Comparison of ENCODE assay signal across 8 mouse cellular contexts in genomic region chr6:29527361-29528164, GRCm38 (mm10). TPM values are rescaled to one million over a fixed set of nuclear protein-coding genes. Genes with fewer than 3 reads are reported as not detected.
DNase-seq lines count a peak whose midpoint lies in the region; ATAC-seq and TF ChIP-seq lines count a peak whose summit lies in the region.

No protein-coding gene starts in this region.

- TF ChIP-seq CTCF in left cerebral cortex, adult 2 months (IDR thresholded peaks at IDR 0.05) = no peak

- H3K4me3 ChIP-seq in left cerebral cortex, adult 2 months = peak overlapping the region; percentile 48
- peak overlapping the region; percentile 70 for H3K4me3 ChIP-seq in embryonic facial prominence, embryonic 10.5 days
- peak overlapping the region; percentile 66 for H3K4me3 ChIP-seq in intestine, embryonic 16.5 days (ENCODE audit: low read length)
- H3K4me3 ChIP-seq in neural tube, embryonic 11.5 days (ENCODE audit: low read depth, low read length) = peak overlapping the region; percentile 54; the same call in 1 of the 2 replicates

- no peak for DNase-seq in left cerebral cortex, adult 2 months (ENCODE audit: extremely low spot score in 1 of 2, low spot score in 2 of 2)
- no peak for DNase-seq in left cerebral cortex, postnatal 4 days
- peak; percentile 40 for DNase-seq in embryonic facial prominence, embryonic 10.5 days (ENCODE audit: low spot score)
- DNase-seq in neural tube, embryonic 11.5 days (ENCODE audit: low spot score) = no peak
- no peak for DNase-seq in cerebellum, adult 11-12 months
- no peak for DNase-seq in left cerebral cortex, adult 11 months (ENCODE audit: low spot score)
- no peak for DNase-seq in right cerebral cortex, postnatal 14 days

- H3K36me3 ChIP-seq in embryonic facial prominence, embryonic 10.5 days (replicated peaks) = no peaks in the 10 kb centered on the region
- no peaks in the 10 kb centered on the region for H3K36me3 ChIP-seq in intestine, embryonic 16.5 days (ENCODE audit: control insufficient read depth, insufficient read depth, low read length)
- no peaks in the 10 kb centered on the region for H3K36me3 ChIP-seq in neural tube, embryonic 11.5 days (ENCODE audit: control insufficient read depth, insufficient read depth, low read length)

- peak overlapping the region; percentile 68; the same call in 1 of the 2 replicates for H3K9ac ChIP-seq in intestine, embryonic 16.5 days (ENCODE audit: low read depth, low read length)
- no peak overlapping the region for H3K9ac ChIP-seq in neural tube, embryonic 11.5 days (ENCODE audit: low read length)

- H3K4me2 ChIP-seq in intestine, embryonic 16.5 days (ENCODE audit: low read depth, low read length) = peak overlapping the region; percentile 99
- peak overlapping the region; percentile 95 for H3K4me2 ChIP-seq in neural tube, embryonic 11.5 days (ENCODE audit: low read depth)

- H3K27me3 ChIP-seq in embryonic facial prominence, embryonic 10.5 days (replicated peaks; ENCODE audit: low read depth, poor library complexity, severe bottlenecking) = peaks cover 86% of the 10 kb centered on the region
- peaks cover 15% of the 10 kb centered on the region for H3K27me3 ChIP-seq in intestine, embryonic 16.5 days (replicated peaks; ENCODE audit: control insufficient read depth, insufficient read depth, low read length)
- peaks cover 49% of the 10 kb centered on the region for H3K27me3 ChIP-seq in neural tube, embryonic 11.5 days (ENCODE audit: control insufficient read depth, insufficient read depth, low read length)

- peaks cover 37% of the 10 kb centered on the region for H3K4me1 ChIP-seq in embryonic facial prominence, embryonic 10.5 days
- peaks cover 36% of the 10 kb centered on the region for H3K4me1 ChIP-seq in intestine, embryonic 16.5 days (ENCODE audit: control insufficient read depth, insufficient read depth, low read length)
- H3K4me1 ChIP-seq in neural tube, embryonic 11.5 days (ENCODE audit: control insufficient read depth, insufficient read depth, low read length) = peaks cover 7% of the 10 kb centered on the region; the same call in 1 of the 2 replicates

- ATAC-seq in intestine, embryonic 16.5 days = peak; percentile 74
- ATAC-seq in neural tube, embryonic 11.5 days (ENCODE audit: insufficient read depth, low FRiP score, low TSS enrichment) = no peak

- 5% methylated on average over 34 of the region's 34 CpGs for WGBS in embryonic facial prominence, embryonic 10.5 days
- WGBS in intestine, embryonic 16.5 days = 6% methylated on average over 34 of the region's 34 CpGs
- 3% methylated on average over 34 of the region's 34 CpGs for WGBS in neural tube, embryonic 11.5 days

- H3K27ac ChIP-seq in left cerebral cortex, adult 2 months = no peak overlapping the region
- no peak overlapping the region for H3K27ac ChIP-seq in embryonic facial prominence, embryonic 10.5 days (replicated peaks)
- H3K27ac ChIP-seq in intestine, embryonic 16.5 days (ENCODE audit: low read length) = no peak overlapping the region
- no peak overlapping the region for H3K27ac ChIP-seq in neural tube, embryonic 11.5 days (ENCODE audit: low read depth, low read length)

- H3K9me3 ChIP-seq in embryonic facial prominence, embryonic 10.5 days = no peaks in the 10 kb centered on the region
- H3K9me3 ChIP-seq in intestine, embryonic 16.5 days (ENCODE audit: control insufficient read depth, low read length) = no peaks in the 10 kb centered on the region
- no peaks in the 10 kb centered on the region for H3K9me3 ChIP-seq in neural tube, embryonic 11.5 days (ENCODE audit: control insufficient read depth, low read length)

- intact Hi-C loops in left cerebral cortex, adult 2 months (cut with DNase I) = no loop called here
- intact Hi-C loops in left cerebral cortex, postnatal 4 days (cut with DNase I) = loop anchor here (10.0 kb wide), 1 partner anchor 133 kb away; the partner anchor contains the start of gene Ccdc136

RNA-seq across cellular contexts. Expression of gene Irf5, which starts 1.1 kb away (rescaled TPM):
- total RNA-seq in left cerebral cortex, adult 2 months (2021) = 1 to 10 TPM; 4.0 to 4.4 TPM
- total RNA-seq in left cerebral cortex, postnatal 4 days (2021) = 1 to 10 TPM; 1.1 to 2.1 TPM
- 2.3 and 2.7 TPM in 2 replicates for polyA plus RNA-seq in embryonic facial prominence, embryonic 10.5 days (2016; fragmentation: Nextera tagmentation; extraction: Ambion mirVana)
- 7.4 and 8.5 TPM in 2 replicates for polyA plus RNA-seq in intestine, embryonic 16.5 days (2015; fragmentation: Nextera tagmentation; extraction: Ambion mirVana)
- 1.5 and 2.2 TPM in 2 replicates for polyA plus RNA-seq in neural tube, embryonic 11.5 days (2014; fragmentation: Nextera tagmentation; extraction: Ambion mirVana)

RNA-seq across cellular contexts. Expression of gene Kcp, which starts 19.8 kb away (rescaled TPM):
- total RNA-seq in left cerebral cortex, adult 2 months (2021) = 1 to 10 TPM; 1.1 to 2.2 TPM
- 10 to 100 TPM; 20.6 to 23.8 TPM for total RNA-seq in left cerebral cortex, postnatal 4 days (2021)
- polyA plus RNA-seq in embryonic facial prominence, embryonic 10.5 days (2016; fragmentation: Nextera tagmentation; extraction: Ambion mirVana) = 18.5 and 21.2 TPM in 2 replicates
- polyA plus RNA-seq in intestine, embryonic 16.5 days (2015; fragmentation: Nextera tagmentation; extraction: Ambion mirVana) = 10.9 and 12.0 TPM in 2 replicates
- polyA plus RNA-seq in neural tube, embryonic 11.5 days (2014; fragmentation: Nextera tagmentation; extraction: Ambion mirVana) = 11.8 and 13.1 TPM in 2 replicates

RNA-seq across cellular contexts. Expression of gene Atp6v1fnb, which starts 56.3 kb away (rescaled TPM):
- total RNA-seq in left cerebral cortex, adult 2 months (2021) = under 1 TPM; 0.54 to 0.72 TPM
- total RNA-seq in left cerebral cortex, postnatal 4 days (2021) = under 1 TPM in 1 of 2 experiments, not detected in 1; 0.93 TPM
- 0.28 TPM in 1 of 2 replicates, not detected in the other for polyA plus RNA-seq in embryonic facial prominence, embryonic 10.5 days (2016; fragmentation: Nextera tagmentation; extraction: Ambion mirVana)
- polyA plus RNA-seq in intestine, embryonic 16.5 days (2015; fragmentation: Nextera tagmentation; extraction: Ambion mirVana) = 0.38 TPM in 1 of 2 replicates, not detected in the other
- not detected in 2 replicates for polyA plus RNA-seq in neural tube, embryonic 11.5 days (2014; fragmentation: Nextera tagmentation; extraction: Ambion mirVana)
